Mouse (Mus musculus) bone marrow, adult 2 months (tissue): ENCODE measurements at regions not wholly inside any gene's neighbourhood (a gene's known extent, or its start where the extent isn't known, plus 50 kb on each side); places are given as distances from the start of the nearest gene placed in this dataset.

ENCODE experiments used
- H3K27ac ChIP-seq: fragments of 200-500 bp; 2 replicates; pipeline ENCODE4 v1.5.1; 2012; ENCODE audit warnings: low read depth, mild to moderate bottlenecking, control low read depth, inconsistent platforms, low read length; ENCODE audit not compliant: control insufficient read depth, poor library complexity, insufficient read depth
- H3K4me1 ChIP-seq: fragments of 200-500 bp; 2 replicates; pipeline ENCODE4 v1.6.1; 2011; ENCODE audit warnings: low read length; ENCODE audit not compliant: control insufficient read depth, insufficient read depth
- H3K4me3 ChIP-seq: fragments of 200-500 bp; replicated peaks from 2 replicates; pipeline ENCODE3; 2011; ENCODE audit warnings: mild to moderate bottlenecking, low read depth, low read length, control low read depth; ENCODE audit not compliant: control insufficient read depth
- CTCF ChIP-seq: fragments of 200-500 bp; IDR thresholded peaks from 2 replicates; pipeline ENCODE4 v1.5.1; 2011; ENCODE audit warnings: low read length, control low read depth; ENCODE audit not compliant: control insufficient read depth, insufficient read depth
- POLR2A ChIP-seq: fragments of 200-500 bp; IDR thresholded peaks from 2 replicates; pipeline ENCODE4 v1.6.1; 2011; ENCODE audit warnings: low read depth, mild to moderate bottlenecking, control low read depth, low read length, borderline replicate concordance; ENCODE audit not compliant: control insufficient read depth
- WGBS: fragments of 180-500 bp; shearing (Covaris S2); methylation state at CpG from one replicate; pipeline ENCODE4 v1.1.7; 2018; 5-methylcytosine and 5-hydroxymethylcytosine counted together

DNA sequence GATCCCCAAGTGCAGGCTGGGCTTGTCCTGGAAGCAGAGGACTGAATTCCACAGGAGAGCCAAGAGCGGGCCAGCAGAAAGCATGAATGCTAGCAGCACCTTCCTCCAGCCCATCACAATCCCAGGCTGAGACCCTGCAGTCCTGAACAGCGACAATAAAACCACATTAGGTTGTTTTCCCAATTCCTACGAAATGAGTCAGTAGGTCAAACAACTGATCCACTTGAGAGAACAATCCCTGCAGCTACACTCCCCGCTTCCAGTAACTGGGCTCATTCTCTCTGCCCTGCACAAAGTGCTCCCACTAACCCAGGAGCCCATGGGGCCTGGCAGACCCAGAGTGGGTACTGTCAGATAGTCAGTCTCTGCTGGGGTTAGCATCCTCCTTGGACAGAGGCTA, 128.6 kb upstream of the Klf14 start:
- Histone ChIP-seq H3K4me3 (no peak overlapping the region), H3K4me1 (no peaks in the 10 kb centered on the region; the same call in 1 of the 2 replicates), H3K27ac (no peak overlapping the region)
- TF ChIP-seq CTCF, result no peak
- no peak for TF ChIP-seq POLR2A
- WGBS, result 88% methylated on average over 4 of the region's 4 CpGs

DNA sequence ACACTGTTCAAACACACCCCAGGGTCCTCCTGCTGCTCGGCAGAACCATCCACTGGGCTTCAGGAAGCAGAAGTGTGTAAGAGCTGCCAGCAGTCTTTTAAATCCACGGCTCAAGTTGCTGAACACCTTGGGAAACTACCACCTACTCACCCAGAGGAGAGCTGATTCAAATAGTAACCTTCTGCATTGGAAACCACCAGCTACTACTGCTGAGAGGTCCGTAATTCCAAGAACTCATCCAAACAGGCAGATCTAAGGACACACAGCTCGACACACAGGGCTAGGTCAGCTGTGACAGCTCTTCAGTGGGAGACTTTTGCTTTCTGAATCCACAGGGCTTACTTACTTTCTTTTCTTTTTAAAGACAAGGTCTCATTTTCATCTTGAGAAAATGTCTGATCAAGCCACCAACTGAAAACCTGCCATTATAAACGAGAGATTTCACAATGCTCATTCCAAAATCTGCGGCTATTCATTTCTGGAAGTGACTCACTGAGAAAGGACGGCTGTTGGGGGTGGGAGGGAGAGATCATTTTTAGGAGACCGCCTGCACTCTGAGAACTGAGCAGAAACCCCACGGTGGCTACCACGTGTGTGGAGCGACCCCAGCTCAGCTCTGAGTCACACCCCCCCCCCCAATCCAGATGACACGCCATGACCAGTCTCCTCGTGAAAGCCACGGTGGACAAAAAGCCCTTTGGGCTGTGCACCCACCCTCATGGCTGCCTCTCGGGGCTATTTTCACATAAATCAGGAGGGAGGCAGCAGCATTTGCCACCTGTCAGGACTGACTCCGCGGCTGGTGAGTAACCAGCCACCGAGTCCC, 129.5 kb upstream of the Klf14 start:
- Histone ChIP-seq H3K4me3 (no peak overlapping the region), H3K4me1 (no peaks in the 10 kb centered on the region; the same call in 1 of the 2 replicates), H3K27ac (peak overlapping the region; percentile 20; the same call in 1 of the 2 replicates)
- 20% methylated on average over 18 of the region's 18 CpGs for WGBS
- TF ChIP-seq CTCF (no peak), POLR2A (no peak)

GRCm38 (mm10) chr6:31088973-31089368, 130.1 kb upstream of the Klf14 start:
- Histone ChIP-seq H3K4me1 (no peaks in the 10 kb centered on the region; the same call in 1 of the 2 replicates), H3K27ac (0 out of 2 replicates have a peak overlapping the region, but pooled peaks have one; percentile 20), H3K4me3 (no peak overlapping the region)
- TF ChIP-seq CTCF (no peak), POLR2A (no peak)
- 54% methylated on average over 5 of the region's 5 CpGs for WGBS

- WGBS, result 93% methylated on average over 6 of the region's 6 CpGs
- Histone ChIP-seq H3K27ac (no peak overlapping the region), H3K4me3 (no peak overlapping the region), H3K4me1 (no peaks in the 10 kb centered on the region; the same call in 1 of the 2 replicates)
- no peak for TF ChIP-seq POLR2A
- no peak for TF ChIP-seq CTCF
These were observed 131.4 kb upstream of the Klf14 start for GRCm38 (mm10) chr6:31090288-31090687.

DNA sequence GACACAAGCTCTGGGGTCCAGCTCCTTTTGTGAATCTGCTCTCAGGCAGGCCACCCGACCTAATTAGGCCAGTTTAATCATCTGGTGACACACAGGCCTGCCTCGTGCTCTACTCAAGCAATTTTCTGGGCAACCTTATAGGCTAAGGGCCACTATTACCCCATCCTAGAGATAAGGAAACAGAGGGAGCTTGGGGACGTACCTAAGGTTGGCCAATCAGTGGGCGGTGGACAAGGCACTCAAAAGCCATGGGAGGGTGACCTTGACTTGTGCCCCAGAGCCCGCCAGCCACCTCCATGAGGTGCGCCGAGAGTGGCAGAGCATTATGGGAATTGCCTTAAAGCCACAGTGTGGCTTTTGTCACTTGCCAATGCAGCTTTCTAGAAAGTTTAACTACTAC, 131.9 kb upstream of the Klf14 start:
- TF ChIP-seq POLR2A, result no peak
- TF ChIP-seq CTCF, result no peak
- no peaks in the 10 kb centered on the region; the same call in 1 of the 2 replicates for H3K4me1 ChIP-seq
- 65% methylated on average over 7 of the region's 7 CpGs for WGBS
- H3K4me3 ChIP-seq, result no peak overlapping the region
- no peak overlapping the region for H3K27ac ChIP-seq

DNA sequence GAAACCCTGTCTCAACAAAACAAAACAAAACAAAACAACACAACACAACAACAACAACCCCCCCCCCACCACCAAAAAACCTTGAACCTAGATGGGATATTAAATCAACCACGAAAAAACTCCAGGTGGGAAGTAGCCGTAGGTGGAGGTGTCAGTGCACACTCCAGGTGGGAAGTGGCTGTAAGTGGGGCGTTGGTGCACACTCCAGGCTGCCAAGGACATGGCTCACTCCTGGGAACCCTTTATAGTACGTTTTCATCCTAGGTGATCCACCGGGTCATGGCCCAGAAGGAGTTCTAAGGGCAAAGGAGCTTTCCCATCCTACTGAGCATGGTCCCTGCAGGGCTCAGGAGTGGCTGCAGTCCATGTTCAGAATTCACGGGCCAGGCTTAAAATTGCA, 133.4 kb upstream of the Klf14 start:
- H3K4me1 ChIP-seq, result no peaks in the 10 kb centered on the region; the same call in 1 of the 2 replicates

GRCm38 (mm10) chr6:31092760-31093159, 133.9 kb upstream of the Klf14 start:
- TF ChIP-seq CTCF, result no peak
- TF ChIP-seq POLR2A, result no peak
- Histone ChIP-seq H3K27ac (no peak overlapping the region), H3K4me3 (no peak overlapping the region), H3K4me1 (no peaks in the 10 kb centered on the region; the same call in 1 of the 2 replicates)
- 82% methylated on average over 5 of the region's 5 CpGs for WGBS

More for the DNA sequence above, 133.4 kb upstream of the Klf14 start:
- TF ChIP-seq CTCF (no peak), POLR2A (no peak)
- Histone ChIP-seq H3K27ac (no peak overlapping the region), H3K4me3 (no peak overlapping the region)
- WGBS, result 84% methylated on average over 6 of the region's 6 CpGs

GRCm38 (mm10) chr6:31095943-31096714, 137.3 kb upstream of the Klf14 start:
- H3K27ac ChIP-seq, result no peak overlapping the region
- H3K4me1 ChIP-seq, result no peaks in the 10 kb centered on the region; the same call in 1 of the 2 replicates
- 83% methylated on average over 21 of the region's 21 CpGs for WGBS
- H3K4me3 ChIP-seq, result no peak overlapping the region
- no peak for TF ChIP-seq CTCF
- TF ChIP-seq POLR2A, result no peak
